Mouse (Mus musculus): ENCODE measurements around the gene Ppp1r14d. TPM values are rescaled to one million over a fixed set of nuclear protein-coding genes. Genes with fewer than 3 reads are reported as not detected.

Ppp1r14d gene
- total and polyA plus RNA-seq, 3 experiments = not detected

DNA sequence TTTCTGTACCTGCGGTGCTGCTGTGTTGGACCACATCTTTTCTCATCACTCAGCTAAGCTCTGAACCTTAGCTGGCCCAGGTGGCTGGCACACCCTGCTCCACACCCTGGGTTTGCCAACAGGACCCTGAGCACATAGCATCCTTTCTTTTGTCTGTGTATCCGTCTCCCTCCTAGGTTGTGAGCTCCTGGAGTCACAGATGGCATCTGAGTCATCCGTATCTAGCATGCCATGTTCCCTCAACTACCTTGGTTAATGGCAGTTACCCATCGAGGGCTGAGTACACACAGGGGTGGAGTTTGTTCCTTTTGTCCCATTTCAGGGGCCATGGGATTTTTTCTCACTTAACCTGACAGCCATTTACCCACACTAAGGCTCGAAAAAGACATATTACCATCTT is 20.7 kb upstream of the Ppp1r14d start:
- DNase-seq (ENCODE audit: low spot score) (no peak), ATAC-seq (ENCODE audit: extremely low read depth, insufficient number of reproducible peaks, low FRiP score, poor library complexity, severe bottlenecking) (no peak)
- Histone ChIP-seq H3K4me1 (ENCODE audit: insufficient read depth, low read depth, low read length) (peaks cover 8% of the 10 kb centered on the region), H3K27me3 (ENCODE audit: insufficient read depth, low read length) (peaks cover 58% of the 10 kb centered on the region), H3K4me3 (ENCODE audit: low read depth, low read length) (no peak overlapping the region), H3K36me3 (replicated peaks) (no peaks in the 10 kb centered on the region), H3K9me3 (replicated peaks) (no peaks in the 10 kb centered on the region)
- no peak for TF ChIP-seq GATA2 (IDR thresholded peaks at IDR 0.05; ENCODE audit: borderline replicate concordance, low read depth, low read length)
- TF ChIP-seq CTCF (IDR thresholded peaks at IDR 0.05; ENCODE audit: low read depth, low read length) = no peak
- no peak for TF ChIP-seq POLR2AphosphoS5 (IDR thresholded peaks at IDR 0.05; ENCODE audit: insufficient replicate concordance, low read depth, low read length)
- TF ChIP-seq GATA1 (IDR thresholded peaks at IDR 0.05; ENCODE audit: borderline replicate concordance, low read length) = no peak
- TF ChIP-seq TAL1 (conservative IDR thresholded peaks at IDR 0.05; ENCODE audit: low read depth, low read length) = no peak

- TF ChIP-seq GATA2 (IDR thresholded peaks at IDR 0.05; ENCODE audit: borderline replicate concordance, low read depth, low read length) = no peak
- no peak for TF ChIP-seq GATA1 (IDR thresholded peaks at IDR 0.05; ENCODE audit: borderline replicate concordance, low read length)
- no peak for TF ChIP-seq POLR2AphosphoS5 (IDR thresholded peaks at IDR 0.05; ENCODE audit: insufficient replicate concordance, low read depth, low read length)
- no peak for TF ChIP-seq CTCF (IDR thresholded peaks at IDR 0.05; ENCODE audit: low read depth, low read length)
- TF ChIP-seq TAL1 (conservative IDR thresholded peaks at IDR 0.05; ENCODE audit: low read depth, low read length) = no peak
- no peaks in the 10 kb centered on the region for H3K36me3 ChIP-seq (replicated peaks)
- no peak for ATAC-seq (ENCODE audit: extremely low read depth, insufficient number of reproducible peaks, low FRiP score, poor library complexity, severe bottlenecking)
These were observed 19.9 kb upstream of the Ppp1r14d start for GRCm38 (mm10) chr2:119249592-119250061.

DNA sequence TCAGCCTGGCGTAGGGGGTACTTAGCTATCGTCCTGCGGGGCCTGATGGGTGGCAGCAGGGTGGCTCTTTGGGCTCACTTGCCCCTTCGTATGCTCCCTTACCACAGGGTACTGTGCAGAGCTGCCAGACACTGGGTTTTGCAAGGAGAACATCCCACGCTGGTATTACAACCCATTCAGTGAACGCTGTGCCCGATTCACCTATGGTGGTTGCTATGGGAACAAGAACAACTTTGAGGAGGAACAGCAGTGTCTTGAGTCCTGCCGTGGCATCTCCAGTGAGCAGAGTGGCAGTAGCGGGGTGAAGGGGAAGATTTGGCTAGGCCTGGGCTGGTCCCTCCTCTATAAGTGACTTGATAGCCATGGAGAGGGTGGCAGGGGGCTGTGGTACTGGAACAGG is 18.2 kb upstream of the Ppp1r14d start:
- no peak for TF ChIP-seq TAL1 (conservative IDR thresholded peaks at IDR 0.05; ENCODE audit: low read depth, low read length)
- no peak for TF ChIP-seq CTCF (IDR thresholded peaks at IDR 0.05; ENCODE audit: low read depth, low read length)
- TF ChIP-seq GATA2 (IDR thresholded peaks at IDR 0.05; ENCODE audit: borderline replicate concordance, low read depth, low read length) = no peak
- TF ChIP-seq GATA1 (IDR thresholded peaks at IDR 0.05; ENCODE audit: borderline replicate concordance, low read length) = no peak
- no peak for TF ChIP-seq POLR2AphosphoS5 (IDR thresholded peaks at IDR 0.05; ENCODE audit: insufficient replicate concordance, low read depth, low read length)
- no peak for DNase-seq (ENCODE audit: low spot score)
- H3K9me3 ChIP-seq (replicated peaks) = no peaks in the 10 kb centered on the region
- no peak for ATAC-seq (ENCODE audit: extremely low read depth, insufficient number of reproducible peaks, low FRiP score, poor library complexity, severe bottlenecking)
- H3K4me3 ChIP-seq (ENCODE audit: low read depth, low read length) = no peak overlapping the region
- H3K27me3 ChIP-seq (ENCODE audit: insufficient read depth, low read length) = peaks cover 48% of the 10 kb centered on the region
- H3K36me3 ChIP-seq (replicated peaks) = no peaks in the 10 kb centered on the region
- H3K4me1 ChIP-seq (ENCODE audit: insufficient read depth, low read depth, low read length) = peaks cover 8% of the 10 kb centered on the region

More at GRCm38 (mm10) chr2:119249592-119250061, 19.9 kb upstream of the Ppp1r14d start:
- H3K9me3 ChIP-seq (replicated peaks) = no peaks in the 10 kb centered on the region
- H3K4me3 ChIP-seq (ENCODE audit: low read depth, low read length) = no peak overlapping the region
- H3K4me1 ChIP-seq (ENCODE audit: insufficient read depth, low read depth, low read length) = peaks cover 8% of the 10 kb centered on the region
- DNase-seq (ENCODE audit: low spot score) = no peak
- peaks cover 58% of the 10 kb centered on the region for H3K27me3 ChIP-seq (ENCODE audit: insufficient read depth, low read length)

- H3K4me1 ChIP-seq (ENCODE audit: insufficient read depth, low read depth, low read length) = no peaks in the 10 kb centered on the region
- no peaks in the 10 kb centered on the region for H3K36me3 ChIP-seq (replicated peaks)
- H3K4me3 ChIP-seq (ENCODE audit: low read depth, low read length) = no peak overlapping the region
- TF ChIP-seq GATA2 (IDR thresholded peaks at IDR 0.05; ENCODE audit: borderline replicate concordance, low read depth, low read length) (no peak), GATA1 (IDR thresholded peaks at IDR 0.05; ENCODE audit: borderline replicate concordance, low read length) (no peak), POLR2AphosphoS5 (IDR thresholded peaks at IDR 0.05; ENCODE audit: insufficient replicate concordance, low read depth, low read length) (no peak), CTCF (IDR thresholded peaks at IDR 0.05; ENCODE audit: low read depth, low read length) (no peak), TAL1 (conservative IDR thresholded peaks at IDR 0.05; ENCODE audit: low read depth, low read length) (no peak)
- H3K27me3 ChIP-seq (ENCODE audit: insufficient read depth, low read length) = peaks cover 65% of the 10 kb centered on the region
- no peak for DNase-seq (ENCODE audit: low spot score)
- H3K9me3 ChIP-seq (replicated peaks) = no peaks in the 10 kb centered on the region
- no peak for ATAC-seq (ENCODE audit: extremely low read depth, insufficient number of reproducible peaks, low FRiP score, poor library complexity, severe bottlenecking)
These were observed 15.5 kb upstream of the Ppp1r14d start for GRCm38 (mm10) chr2:119245246-119245645.

GRCm38 (mm10) chr2:119242548-119242947 is 12.8 kb upstream of the Ppp1r14d start:
- DNase-seq (ENCODE audit: low spot score) (no peak), ATAC-seq (ENCODE audit: extremely low read depth, insufficient number of reproducible peaks, low FRiP score, poor library complexity, severe bottlenecking) (no peak)
- no peaks in the 10 kb centered on the region; the same call in 1 of the 2 replicates for H3K4me1 ChIP-seq (ENCODE audit: insufficient read depth, low read depth, low read length)
- no peaks in the 10 kb centered on the region for H3K9me3 ChIP-seq (replicated peaks)
- H3K27me3 ChIP-seq (ENCODE audit: insufficient read depth, low read length) = peaks cover 59% of the 10 kb centered on the region
- no peaks in the 10 kb centered on the region for H3K36me3 ChIP-seq (replicated peaks)
- TF ChIP-seq TAL1 (conservative IDR thresholded peaks at IDR 0.05; ENCODE audit: low read depth, low read length) (no peak), POLR2AphosphoS5 (IDR thresholded peaks at IDR 0.05; ENCODE audit: insufficient replicate concordance, low read depth, low read length) (no peak), GATA2 (IDR thresholded peaks at IDR 0.05; ENCODE audit: borderline replicate concordance, low read depth, low read length) (no peak), CTCF (IDR thresholded peaks at IDR 0.05; ENCODE audit: low read depth, low read length) (no peak), GATA1 (IDR thresholded peaks at IDR 0.05; ENCODE audit: borderline replicate concordance, low read length) (no peak)
- no peak overlapping the region for H3K4me3 ChIP-seq (ENCODE audit: low read depth, low read length)

DNA sequence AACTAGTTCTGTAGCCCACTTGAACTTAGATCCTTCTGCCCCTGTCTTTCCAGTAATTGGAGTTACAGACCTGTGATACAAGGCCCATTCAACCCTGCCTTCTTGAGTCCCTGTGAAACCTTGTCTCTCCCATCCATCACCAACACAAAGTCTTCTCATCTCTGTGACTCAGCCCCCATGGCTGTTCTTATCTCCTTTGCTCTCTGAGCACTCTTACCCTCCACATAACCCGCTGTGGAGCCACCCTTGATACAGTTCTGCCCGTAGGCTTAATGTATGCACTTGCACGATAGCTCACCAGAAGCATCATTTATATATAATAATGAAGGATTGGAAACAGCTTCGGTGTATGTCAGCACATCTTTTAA is 11.1 kb upstream of the Ppp1r14d start:
- Histone ChIP-seq H3K27me3 (ENCODE audit: insufficient read depth, low read length) (peaks cover 53% of the 10 kb centered on the region), H3K36me3 (replicated peaks) (no peaks in the 10 kb centered on the region), H3K4me1 (ENCODE audit: insufficient read depth, low read depth, low read length) (no peaks in the 10 kb centered on the region; the same call in 1 of the 2 replicates), H3K4me3 (ENCODE audit: low read depth, low read length) (no peak overlapping the region), H3K9me3 (replicated peaks) (no peaks in the 10 kb centered on the region)
- ATAC-seq (ENCODE audit: extremely low read depth, insufficient number of reproducible peaks, low FRiP score, poor library complexity, severe bottlenecking) (no peak), DNase-seq (ENCODE audit: low spot score) (no peak)
- TF ChIP-seq TAL1 (conservative IDR thresholded peaks at IDR 0.05; ENCODE audit: low read depth, low read length) (no peak), CTCF (IDR thresholded peaks at IDR 0.05; ENCODE audit: low read depth, low read length) (no peak), POLR2AphosphoS5 (IDR thresholded peaks at IDR 0.05; ENCODE audit: insufficient replicate concordance, low read depth, low read length) (no peak), GATA1 (IDR thresholded peaks at IDR 0.05; ENCODE audit: borderline replicate concordance, low read length) (no peak), GATA2 (IDR thresholded peaks at IDR 0.05; ENCODE audit: borderline replicate concordance, low read depth, low read length) (no peak)

All from G1E (cell line).